Mouse (Mus musculus) liver, embryonic 16.5 days (tissue): ENCODE results near the gene Gli2. TPM values are rescaled to one million over a fixed set of nuclear protein-coding genes. Genes with fewer than 3 reads are reported as not detected.

Source experiments
- ATAC-seq: fragments of 200-750 bp; cut with Nextera tagmentation; 2 replicates; pipeline ENCODE4 v1.8.0; 2017; ENCODE audit warnings: low read depth, mild to moderate bottlenecking, moderate number of reproducible peaks, moderate library complexity
- H3K27ac ChIP-seq: fragments of 300-500 bp; sonication (generic); 2 replicates; pipeline ENCODE4 v1.5.1; 2014; ENCODE audit warnings: mild to moderate bottlenecking, low read length
- H3K27me3 ChIP-seq: fragments of 300-500 bp; sonication (generic); 2 replicates; pipeline ENCODE4 v1.6.1; 2014; ENCODE audit warnings: low read depth, low read length, mixed read lengths; ENCODE audit not compliant: control insufficient read depth, insufficient read depth
- H3K36me3 ChIP-seq: fragments of 300-500 bp; sonication (generic); 2 replicates; pipeline ENCODE4 v1.6.1; 2014; ENCODE audit warnings: mild to moderate bottlenecking; ENCODE audit not compliant: control insufficient read depth, insufficient read depth
- H3K4me1 ChIP-seq: fragments of 300-500 bp; sonication (generic); 2 replicates; pipeline ENCODE4 v1.6.1; 2014; ENCODE audit warnings: low read depth, low read length, mixed read lengths; ENCODE audit not compliant: control insufficient read depth
- H3K4me2 ChIP-seq: fragments of 300-500 bp; sonication (generic); 2 replicates; pipeline ENCODE4 v1.6.1; 2014; ENCODE audit warnings: low read depth, low read length, mixed read lengths
- H3K4me3 ChIP-seq: fragments of 300-500 bp; sonication (generic); 2 replicates; pipeline ENCODE4 v1.5.1; 2014; ENCODE audit warnings: low read depth, mild to moderate bottlenecking, low read length
- H3K9ac ChIP-seq: fragments of 300-500 bp; sonication (generic); 2 replicates; pipeline ENCODE4 v1.6.1; 2014; ENCODE audit warnings: low read depth, low read length
- H3K9me3 ChIP-seq: fragments of 300-500 bp; sonication (generic); replicated peaks from 2 replicates; pipeline ENCODE4 v1.6.1; 2016; ENCODE audit warnings: low read length; ENCODE audit not compliant: control insufficient read depth
- WGBS: fragments of 180-500 bp; shearing (Covaris S2); extraction: QIAGEN DNeasy Blood & Tissue Kit; methylation state at CpG from one replicate; pipeline ENCODE4 v1.1.7; 2014; ENCODE audit not compliant: insufficient replicate concordance; 5-methylcytosine and 5-hydroxymethylcytosine counted together
- polyA plus RNA-seq: library from polyadenylated mRNA; unstranded; fragments of >200 nt; fragmentation: Nextera tagmentation; extraction: Ambion mirVana; gene quantifications from 2 replicates; pipeline ENCODE4 v1.2.1, GENCODE M21; 2015

Gli2 gene
- polyA plus RNA-seq, 1 experiment from 2014 or later: 0.54 TPM

GRCm38 (mm10) chr1:118970068-118970467 lies 83.4 kb downstream of the Gli2 start:
- H3K27ac ChIP-seq: no peak overlapping the region
- H3K27me3 ChIP-seq: no peaks in the 10 kb centered on the region
- H3K36me3 ChIP-seq: no peaks in the 10 kb centered on the region
- no peak overlapping the region for H3K9ac ChIP-seq
- no peaks in the 10 kb centered on the region for H3K9me3 ChIP-seq
- 64% methylated on average over 3 of the region's 3 CpGs for WGBS
- H3K4me1 ChIP-seq: no peaks in the 10 kb centered on the region
- H3K4me2 ChIP-seq: no peak overlapping the region
- ATAC-seq: no peak
- H3K4me3 ChIP-seq: no peak overlapping the region

- Histone ChIP-seq H3K9me3 (no peaks in the 10 kb centered on the region), H3K27ac (no peak overlapping the region), H3K36me3 (no peaks in the 10 kb centered on the region), H3K9ac (no peak overlapping the region), H3K4me1 (no peaks in the 10 kb centered on the region), H3K27me3 (no peaks in the 10 kb centered on the region), H3K4me2 (no peak overlapping the region), H3K4me3 (no peak overlapping the region)
- 56% methylated on average over 11 of the region's 11 CpGs for WGBS
- ATAC-seq: no peak
Observed at GRCm38 (mm10) chr1:118969409-118969808, 84.0 kb downstream of the Gli2 start.

GRCm38 (mm10) chr1:118968661-118969179 lies 84.7 kb downstream of the Gli2 start:
- no peaks in the 10 kb centered on the region for H3K27me3 ChIP-seq
- ATAC-seq: no peak
- 14% methylated on average over 5 of the region's 5 CpGs for WGBS

GRCm38 (mm10) chr1:118967976-118968375 lies 85.4 kb downstream of the Gli2 start:
- Histone ChIP-seq H3K27ac (no peak overlapping the region), H3K27me3 (no peaks in the 10 kb centered on the region), H3K9ac (no peak overlapping the region), H3K4me1 (no peaks in the 10 kb centered on the region), H3K4me2 (no peak overlapping the region), H3K4me3 (no peak overlapping the region), H3K36me3 (no peaks in the 10 kb centered on the region), H3K9me3 (no peaks in the 10 kb centered on the region)
- no peak for ATAC-seq
- WGBS: 63% methylated on average over 3 of the region's 3 CpGs

More at GRCm38 (mm10) chr1:118968661-118969179, 84.7 kb downstream of the Gli2 start:
- Histone ChIP-seq H3K4me1 (no peaks in the 10 kb centered on the region), H3K9ac (no peak overlapping the region), H3K9me3 (no peaks in the 10 kb centered on the region), H3K4me2 (no peak overlapping the region), H3K36me3 (no peaks in the 10 kb centered on the region), H3K4me3 (no peak overlapping the region), H3K27ac (no peak overlapping the region)

GRCm38 (mm10) chr1:118967281-118967680 lies 86.1 kb downstream of the Gli2 start:
- ATAC-seq: no peak
- 39% methylated on average over 3 of the region's 3 CpGs for WGBS
- H3K4me1 ChIP-seq: no peaks in the 10 kb centered on the region
- H3K27ac ChIP-seq: no peak overlapping the region
- H3K27me3 ChIP-seq: no peaks in the 10 kb centered on the region
- no peak overlapping the region for H3K4me3 ChIP-seq
- H3K9me3 ChIP-seq: no peaks in the 10 kb centered on the region
- no peaks in the 10 kb centered on the region for H3K36me3 ChIP-seq
- no peak overlapping the region for H3K4me2 ChIP-seq
- H3K9ac ChIP-seq: no peak overlapping the region

- Histone ChIP-seq H3K27me3 (no peaks in the 10 kb centered on the region), H3K36me3 (no peaks in the 10 kb centered on the region), H3K4me3 (no peak overlapping the region), H3K4me1 (no peaks in the 10 kb centered on the region), H3K9me3 (no peaks in the 10 kb centered on the region), H3K27ac (no peak overlapping the region), H3K4me2 (no peak overlapping the region), H3K9ac (no peak overlapping the region)
- no peak for ATAC-seq
- 58% methylated on average over 7 of the region's 7 CpGs for WGBS
Observed at GRCm38 (mm10) chr1:118958644-118959043, 94.8 kb downstream of the Gli2 start.

- H3K27me3 ChIP-seq: no peaks in the 10 kb centered on the region
- no peaks in the 10 kb centered on the region for H3K9me3 ChIP-seq
- H3K4me2 ChIP-seq: no peak overlapping the region
- H3K9ac ChIP-seq: no peak overlapping the region
- no peak for ATAC-seq
- H3K36me3 ChIP-seq: no peaks in the 10 kb centered on the region
- 80% methylated on average over 11 of the region's 11 CpGs for WGBS
- H3K4me3 ChIP-seq: no peak overlapping the region
- H3K4me1 ChIP-seq: no peaks in the 10 kb centered on the region
- H3K27ac ChIP-seq: no peak overlapping the region
Observed at GRCm38 (mm10) chr1:118955791-118956190, 97.6 kb downstream of the Gli2 start.

GRCm38 (mm10) chr1:118954434-118955301 lies 98.8 kb downstream of the Gli2 start:
- 52% methylated on average over 10 of the region's 10 CpGs for WGBS
- no peaks in the 10 kb centered on the region for H3K36me3 ChIP-seq
- no peaks in the 10 kb centered on the region for H3K9me3 ChIP-seq
- no peak overlapping the region for H3K4me3 ChIP-seq
- H3K27me3 ChIP-seq: no peaks in the 10 kb centered on the region
- ATAC-seq: no peak
- no peak overlapping the region for H3K27ac ChIP-seq
- no peak overlapping the region for H3K4me2 ChIP-seq
- no peak overlapping the region for H3K9ac ChIP-seq
- no peaks in the 10 kb centered on the region for H3K4me1 ChIP-seq

- Histone ChIP-seq H3K27ac (no peak overlapping the region), H3K36me3 (no peaks in the 10 kb centered on the region), H3K27me3 (no peaks in the 10 kb centered on the region), H3K4me1 (no peaks in the 10 kb centered on the region), H3K9me3 (no peaks in the 10 kb centered on the region), H3K4me2 (no peak overlapping the region), H3K9ac (no peak overlapping the region), H3K4me3 (no peak overlapping the region)
- no peak for ATAC-seq
- WGBS: 45% methylated on average over 3 of the region's 3 CpGs
Observed at GRCm38 (mm10) chr1:118953031-118953430, 100.4 kb downstream of the Gli2 start.
